Mouse (Mus musculus): ENCODE measurements around the gene Defb18.
"Not testable (repeated sequence)": the region's sequence is repeated elsewhere in the genome, so short reads cannot be mapped to it uniquely, and the experiment has no call there.

Defb18 gene

GRCm38 (mm10) chr1:18237343-18237742 lies at the start of gene Defb18:
TSS of gene Defb18 (minus strand) at chr1:18237443.
- no peak for DNase-seq (ENCODE audit: low spot score)

DNA sequence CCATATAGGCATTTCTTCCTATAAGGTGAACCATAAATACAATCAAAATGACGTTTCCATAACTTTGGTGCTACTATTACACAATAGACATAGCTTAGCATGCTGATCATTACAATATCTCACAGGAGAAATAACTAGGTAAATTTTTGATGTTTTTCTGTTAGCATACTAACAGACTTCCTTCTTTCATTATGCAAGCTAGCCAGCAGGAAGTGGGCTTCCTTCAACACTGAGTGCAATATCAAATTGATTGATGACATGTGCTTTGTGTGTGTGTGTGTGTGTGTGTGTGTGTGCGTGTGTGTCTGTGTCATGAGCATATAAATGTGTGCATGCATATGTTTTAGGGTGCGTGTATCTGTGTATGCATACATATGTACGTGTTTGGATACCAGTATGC lies 33.9 kb upstream of the Defb18 start:
- DNase-seq (ENCODE audit: low spot score): no peak

- no peak for DNase-seq (ENCODE audit: low spot score)
Observed at GRCm38 (mm10) chr1:18268845-18269244, 31.6 kb upstream of the Defb18 start.

DNA sequence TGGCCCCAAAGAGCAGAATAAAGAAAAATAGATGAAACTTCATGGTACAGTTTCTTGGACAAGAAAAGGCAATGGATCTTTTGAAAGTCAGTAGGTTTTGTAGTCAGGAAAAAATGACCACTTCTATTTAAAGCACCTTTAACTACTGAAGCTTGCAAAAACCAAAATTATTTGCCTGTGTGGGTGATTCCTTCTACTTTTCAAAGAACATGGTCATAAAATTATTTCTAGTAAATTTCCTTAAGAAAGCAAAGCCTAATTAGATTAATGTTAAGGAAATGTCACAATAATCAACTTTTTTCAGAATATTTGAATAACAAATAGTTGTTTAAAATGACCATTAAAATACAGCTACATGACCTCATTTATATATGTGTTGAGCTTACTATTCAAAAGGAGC lies 27.8 kb upstream of the Defb18 start, which contains the start of gene Defb41:
Defb41 (minus strand) TSS at position 101 of the 400 bp plus-strand sequence.
- no peak for DNase-seq (ENCODE audit: low spot score)

DNA sequence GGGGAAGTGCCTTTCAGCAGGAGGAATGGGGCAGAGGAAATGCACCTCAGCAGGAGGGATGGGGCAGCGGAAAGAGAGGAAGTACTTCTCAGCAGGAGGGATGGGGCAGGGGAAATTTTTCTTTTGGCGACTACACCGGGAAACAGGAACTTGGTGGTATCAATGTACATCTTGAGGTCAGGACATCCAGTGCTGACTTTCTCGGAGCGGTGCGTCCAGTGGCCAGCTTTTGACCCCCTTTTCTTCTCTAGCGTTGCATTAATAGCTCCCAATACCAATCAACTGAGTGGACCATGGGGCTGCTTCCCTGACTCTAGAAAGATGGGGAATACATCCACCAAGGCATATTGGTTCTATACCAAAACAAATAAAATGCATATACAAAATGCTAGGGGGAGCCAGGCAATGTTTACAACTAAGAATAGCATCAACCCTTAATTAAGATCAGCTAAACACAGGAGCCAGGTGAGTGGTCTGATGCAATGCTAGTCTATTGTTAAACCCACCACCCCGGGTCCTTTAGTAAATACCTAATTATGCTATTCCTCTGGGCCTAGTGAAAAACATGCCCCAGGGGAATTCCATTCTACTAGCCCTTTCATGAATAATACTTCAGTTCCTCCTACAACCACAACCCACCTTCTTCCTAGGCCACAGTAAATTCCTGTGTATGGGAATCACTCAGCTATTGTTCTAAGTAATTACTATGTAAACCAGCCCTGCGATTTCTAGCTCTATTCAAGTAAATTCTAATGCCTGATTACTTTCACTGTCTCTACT lies 8.7 kb upstream of the Defb18 start:
- DNase-seq (ENCODE audit: low spot score): not testable (repeated sequence)

DNA sequence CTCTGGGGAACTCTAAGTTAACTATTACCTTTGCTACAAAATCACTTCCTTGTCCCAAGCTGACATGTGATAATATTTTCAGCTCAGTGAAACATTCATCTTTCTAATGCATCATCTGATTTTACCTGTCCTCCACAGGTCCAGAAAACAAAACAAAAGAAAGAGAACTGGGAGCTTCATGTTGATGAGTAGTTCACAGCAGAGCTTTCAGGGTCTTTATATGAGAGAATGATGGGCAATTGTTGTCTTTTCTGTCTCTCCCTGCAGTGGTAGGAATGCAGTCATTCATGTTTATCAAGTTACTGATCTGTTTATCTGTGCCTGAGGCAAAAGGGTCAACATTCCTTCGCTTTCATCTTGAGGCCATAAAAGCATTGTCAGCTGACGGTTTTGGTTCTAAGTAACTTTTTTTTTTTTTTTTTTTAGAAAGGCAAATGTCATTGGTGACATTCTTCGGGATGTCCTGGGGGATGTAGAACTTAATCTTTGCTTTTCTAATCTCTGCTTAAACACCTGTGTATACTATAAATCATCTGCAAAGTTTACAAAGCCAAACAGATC lies 13.8 kb downstream of the Defb18 start:
- no peak for DNase-seq (ENCODE audit: low spot score)

DNA sequence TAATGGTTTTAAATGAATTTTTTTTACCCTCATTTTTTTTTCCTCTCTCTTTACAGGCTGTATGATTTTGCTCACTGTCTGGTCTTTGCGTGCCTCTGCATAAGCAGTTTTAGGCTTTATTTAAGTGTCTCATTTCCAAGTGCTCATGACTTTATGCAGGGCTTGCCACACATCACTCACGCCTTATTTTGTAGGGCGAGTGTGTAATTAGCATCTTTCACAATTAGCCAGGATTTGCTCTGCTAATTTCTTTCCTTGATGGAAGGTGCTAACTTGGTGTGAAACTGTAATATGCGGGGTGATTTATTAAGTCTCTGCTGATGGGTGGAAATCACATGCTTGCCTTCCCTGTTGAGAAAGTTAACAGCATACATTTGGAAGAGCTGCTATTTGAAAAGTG lies 45.5 kb downstream of the Defb18 start:
- DNase-seq (ENCODE audit: low spot score): no peak

DNA sequence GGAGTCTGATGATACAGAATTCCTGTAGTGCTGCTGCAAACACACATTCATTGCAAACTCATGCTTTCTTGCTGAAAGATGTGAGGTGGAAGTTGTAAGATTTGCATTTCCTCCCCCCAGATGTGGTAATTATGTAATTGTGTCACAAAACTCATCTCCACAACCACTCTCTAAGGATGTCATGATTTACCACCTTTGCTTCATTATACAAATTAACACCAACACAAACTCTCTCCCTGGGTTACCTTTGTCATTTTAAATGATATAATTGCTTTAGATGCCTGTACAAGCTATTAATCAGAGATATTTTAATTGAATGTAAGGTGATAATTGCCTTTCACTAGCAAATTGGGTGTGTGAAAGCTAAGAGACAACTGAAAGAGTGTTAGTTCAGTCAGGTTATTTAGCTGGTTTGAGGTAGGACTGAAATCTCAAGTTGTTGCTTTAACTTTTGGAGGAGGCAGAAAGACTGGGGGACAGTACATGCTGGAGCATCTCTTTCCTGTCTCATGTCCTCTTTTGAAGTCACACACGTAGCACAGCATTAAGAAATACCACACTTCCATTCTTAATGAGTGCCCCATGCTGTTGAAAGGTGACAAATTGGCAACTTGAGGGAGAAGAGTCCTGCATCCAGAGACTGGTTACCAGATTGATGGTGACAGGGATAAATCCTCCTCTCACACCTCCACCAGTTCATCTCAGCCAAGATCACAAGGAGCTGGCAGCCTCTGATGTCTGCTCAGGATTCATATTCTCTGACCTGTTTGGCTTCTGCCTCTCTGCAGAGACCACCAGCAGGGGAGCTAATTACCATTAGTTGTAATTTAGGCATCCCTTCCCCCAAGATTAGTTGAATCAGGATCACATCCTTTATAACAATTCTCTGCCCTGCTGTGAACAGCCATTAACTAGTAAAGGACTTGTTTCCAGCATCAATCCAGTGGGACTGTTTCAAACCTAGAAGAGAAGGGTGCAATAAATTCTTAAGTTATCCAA lies 46.2 kb downstream of the Defb18 start:
- DNase-seq (ENCODE audit: low spot score): no peak
